Mouse (Mus musculus) intestine, postnatal 0 days (tissue): ENCODE data around the gene Ppm1g. TPM values are rescaled to one million over a fixed set of nuclear protein-coding genes. Genes with fewer than 3 reads are reported as not detected.

ENCODE experiments used
- ATAC-seq: fragments of 200-750 bp; cut with Nextera tagmentation; 2 replicates; pipeline ENCODE4 v1.8.0; 2017; ENCODE audit warnings: mild to moderate bottlenecking, moderate TSS enrichment, moderate library complexity
- H3K27ac ChIP-seq: fragments of 300-500 bp; sonication (generic); 2 replicates; pipeline ENCODE4 v1.5.1; 2014; ENCODE audit warnings: mild to moderate bottlenecking, low read depth, low read length, moderate library complexity
- H3K27me3 ChIP-seq: fragments of 300-500 bp; sonication (generic); replicated peaks from 2 replicates; pipeline ENCODE4 v1.6.1; 2014; ENCODE audit warnings: low read length, mixed read lengths; ENCODE audit not compliant: control insufficient read depth, insufficient read depth
- H3K36me3 ChIP-seq: fragments of 300-500 bp; sonication (generic); 2 replicates; pipeline ENCODE4 v1.6.1; 2014; ENCODE audit warnings: mild to moderate bottlenecking, moderate library complexity; ENCODE audit not compliant: control insufficient read depth, insufficient read depth
- H3K4me1 ChIP-seq: fragments of 300-500 bp; sonication (generic); replicated peaks from 2 replicates; pipeline ENCODE4 v1.6.1; 2014; ENCODE audit warnings: antibody characterized with exemption, low read length, mixed read lengths; ENCODE audit not compliant: control insufficient read depth, insufficient read depth
- H3K4me2 ChIP-seq: fragments of 300-500 bp; sonication (generic); replicated peaks from 2 replicates; pipeline ENCODE4 v1.6.1; 2014; ENCODE audit warnings: low read depth, mild to moderate bottlenecking, moderate library complexity
- H3K4me3 ChIP-seq: fragments of 300-500 bp; sonication (generic); 2 replicates; pipeline ENCODE4 v1.5.1; 2014; ENCODE audit warnings: low read depth, low read length
- H3K9ac ChIP-seq: fragments of 300-500 bp; sonication (generic); 2 replicates; pipeline ENCODE4 v1.6.1; 2014; ENCODE audit warnings: mild to moderate bottlenecking, low read depth, low read length
- H3K9me3 ChIP-seq: fragments of 300-500 bp; sonication (generic); 2 replicates; pipeline ENCODE4 v1.6.1; 2016; ENCODE audit warnings: mixed run types; ENCODE audit not compliant: control insufficient read depth
- CTCF ChIP-seq: sonication (generic); IDR thresholded peaks from 2 replicates; pipeline ENCODE4 v1.5.1; 2016; ENCODE audit warnings: low read depth, mild to moderate bottlenecking, control low read depth, antibody characterized with exemption, moderate library complexity
- WGBS: fragments of 180-500 bp; shearing (Covaris S2); extraction: QIAGEN DNeasy Blood & Tissue Kit; methylation state at CpG from one replicate; pipeline ENCODE4 v1.1.7; 2014; 5-methylcytosine and 5-hydroxymethylcytosine counted together
- polyA plus RNA-seq: library from polyadenylated mRNA; unstranded; fragments of >200 nt; fragmentation: Nextera tagmentation; extraction: Ambion mirVana; gene quantifications from 2 replicates; pipeline ENCODE4 v1.2.1, GENCODE M21; 2015

Ppm1g gene
- polyA plus RNA-seq, 1 experiment from 2014 or later, result 54.8 TPM

- Histone ChIP-seq H3K27ac (peak overlapping the region; percentile 54; the same call in 1 of the 2 replicates), H3K36me3 (peaks cover 58% of the 10 kb centered on the region), H3K27me3 (no peaks in the 10 kb centered on the region), H3K4me3 (no peak overlapping the region), H3K9ac (no peak overlapping the region), H3K4me2 (no peak overlapping the region), H3K4me1 (no peaks in the 10 kb centered on the region), H3K9me3 (no peaks in the 10 kb centered on the region)
- no peak for TF ChIP-seq CTCF
- no peak for ATAC-seq
- WGBS, result 66% methylated on average over 4 of the region's 4 CpGs
These were observed 30.2 kb upstream of the Ppm1g start for GRCm38 (mm10) chr5:31250716-31251115.

- H3K4me3 ChIP-seq, result peak overlapping the region; percentile 98
- ATAC-seq, result no peak
- H3K27ac ChIP-seq, result no peak overlapping the region
These were observed 21.7 kb upstream of the Ppm1g start for GRCm38 (mm10) chr5:31242191-31242590.

GRCm38 (mm10) chr5:31241522-31242034 is 21.1 kb upstream of the Ppm1g start:
- Histone ChIP-seq H3K36me3 (peaks cover 29% of the 10 kb centered on the region), H3K4me3 (peak overlapping the region; percentile 98), H3K27ac (peak overlapping the region; percentile 100), H3K9ac (peak overlapping the region; percentile 98), H3K4me2 (peak overlapping the region; percentile 73), H3K9me3 (no peaks in the 10 kb centered on the region), H3K27me3 (no peaks in the 10 kb centered on the region), H3K4me1 (0 out of 2 replicates have a peak, but pooled peaks cover 7% of the 10 kb centered on the region)
- no peak for TF ChIP-seq CTCF
- no peak for ATAC-seq
- WGBS, result under 1% methylated on average over 13 of the region's 13 CpGs

More at GRCm38 (mm10) chr5:31242191-31242590, 21.7 kb upstream of the Ppm1g start:
- H3K9me3 ChIP-seq, result no peaks in the 10 kb centered on the region
- 0 out of 2 replicates have a peak, but pooled peaks cover 7% of the 10 kb centered on the region for H3K4me1 ChIP-seq
- WGBS, result 15% methylated on average over 10 of the region's 10 CpGs
- no peak for TF ChIP-seq CTCF
- peaks cover 35% of the 10 kb centered on the region for H3K36me3 ChIP-seq
- H3K4me2 ChIP-seq, result peak overlapping the region; percentile 73
- H3K9ac ChIP-seq, result peak overlapping the region; percentile 98; the same call in 1 of the 2 replicates
- no peaks in the 10 kb centered on the region for H3K27me3 ChIP-seq

- no peak for TF ChIP-seq CTCF
- peak within 1 kb of the TSS; percentile 98 for H3K9ac ChIP-seq
- ATAC-seq, result peak; percentile 97
- peak within 1 kb of the TSS; percentile 100 for H3K27ac ChIP-seq
- H3K36me3 ChIP-seq, result peaks cover 22% of the 10 kb centered on the region
- H3K9me3 ChIP-seq, result no peaks in the 10 kb centered on the region
- WGBS, result under 1% methylated on average over 80 of the region's 103 CpGs
- H3K4me1 ChIP-seq, result 0 out of 2 replicates have a peak, but pooled peaks cover 7% of the 10 kb centered on the region
- peak within 1 kb of the TSS; percentile 98 for H3K4me3 ChIP-seq
- H3K4me2 ChIP-seq, result peak within 1 kb of the TSS; percentile 73
- no peaks in the 10 kb centered on the region for H3K27me3 ChIP-seq
These were observed 20.4 kb upstream of the Ppm1g start, which contains the start of the genes Nrbp1 and Gm9970 for GRCm38 (mm10) chr5:31240637-31241521. Gene Nrbp1, plus strand, starts transcription at chr5:31240864. Gene Gm9970, minus strand, starts transcription at chr5:31241232.

GRCm38 (mm10) chr5:31226641-31227040 is 6.2 kb upstream of the Ppm1g start:
- ATAC-seq, result no peak
- TF ChIP-seq CTCF, result no peak
- Histone ChIP-seq H3K4me2 (no peak overlapping the region), H3K27ac (no peak overlapping the region), H3K4me1 (no peaks in the 10 kb centered on the region), H3K9ac (no peak overlapping the region), H3K36me3 (no peaks in the 10 kb centered on the region), H3K27me3 (no peaks in the 10 kb centered on the region), H3K9me3 (no peaks in the 10 kb centered on the region), H3K4me3 (no peak overlapping the region)
- 53% methylated on average over 1 of the region's 1 CpGs for WGBS

GRCm38 (mm10) chr5:31222696-31223095 is 2.2 kb upstream of the Ppm1g start:
- TF ChIP-seq CTCF, result no peak
- H3K27me3 ChIP-seq, result no peaks in the 10 kb centered on the region
- H3K9me3 ChIP-seq, result no peaks in the 10 kb centered on the region
- no peak overlapping the region for H3K27ac ChIP-seq
- H3K4me1 ChIP-seq, result no peaks in the 10 kb centered on the region
- no peak overlapping the region for H3K9ac ChIP-seq
- no peaks in the 10 kb centered on the region for H3K36me3 ChIP-seq
- H3K4me3 ChIP-seq, result no peak overlapping the region
- WGBS, result 95% methylated on average over 9 of the region's 9 CpGs
- H3K4me2 ChIP-seq, result no peak overlapping the region
- no peak for ATAC-seq
